Mouse (Mus musculus): Measurements from ENCODE around the gene Ankar.

Gene Ankar

GRCm38 (mm10) chr1:72700479-72700878 lies at the start of gene Ankar:
Ankar (minus strand) TSS chr1:72700579.
- no peak for DNase-seq (ENCODE audit: inconsistent age in 2 of 2, low spot score in 1 of 2)

- no peak for DNase-seq (ENCODE audit: inconsistent age in 2 of 2, low spot score in 1 of 2)
Measured at GRCm38 (mm10) chr1:72746382-72746781, 46.0 kb upstream of the Ankar start.

GRCm38 (mm10) chr1:72744816-72745506 lies 44.6 kb upstream of the Ankar start:
- DNase-seq (ENCODE audit: inconsistent age in 2 of 2, low spot score in 1 of 2), result no peak

DNA sequence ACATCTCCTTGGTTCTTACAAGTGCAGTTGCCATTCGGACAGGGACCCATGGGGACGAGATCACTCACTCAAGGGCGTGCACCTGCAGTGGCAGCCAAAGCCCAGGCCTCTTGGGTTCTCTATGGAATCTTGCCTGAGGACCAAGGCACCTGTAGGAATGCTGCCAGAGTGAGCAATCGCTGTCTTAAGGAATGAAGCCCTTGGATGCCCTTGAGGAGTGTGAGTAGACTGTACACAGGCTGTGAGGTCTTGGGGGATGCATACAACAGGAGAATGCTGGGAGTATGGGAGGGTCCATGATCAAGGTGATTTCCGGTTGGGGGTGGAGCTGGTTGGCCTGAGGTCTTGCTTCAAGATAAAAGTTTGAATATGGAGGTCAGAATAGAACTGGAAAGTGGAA lies 41.0 kb upstream of the Ankar start:
- DNase-seq (ENCODE audit: inconsistent age in 2 of 2, low spot score in 1 of 2), result no peak

GRCm38 (mm10) chr1:72739681-72740063 lies 39.3 kb upstream of the Ankar start:
- no peak for DNase-seq (ENCODE audit: inconsistent age in 2 of 2, low spot score in 1 of 2)

DNA sequence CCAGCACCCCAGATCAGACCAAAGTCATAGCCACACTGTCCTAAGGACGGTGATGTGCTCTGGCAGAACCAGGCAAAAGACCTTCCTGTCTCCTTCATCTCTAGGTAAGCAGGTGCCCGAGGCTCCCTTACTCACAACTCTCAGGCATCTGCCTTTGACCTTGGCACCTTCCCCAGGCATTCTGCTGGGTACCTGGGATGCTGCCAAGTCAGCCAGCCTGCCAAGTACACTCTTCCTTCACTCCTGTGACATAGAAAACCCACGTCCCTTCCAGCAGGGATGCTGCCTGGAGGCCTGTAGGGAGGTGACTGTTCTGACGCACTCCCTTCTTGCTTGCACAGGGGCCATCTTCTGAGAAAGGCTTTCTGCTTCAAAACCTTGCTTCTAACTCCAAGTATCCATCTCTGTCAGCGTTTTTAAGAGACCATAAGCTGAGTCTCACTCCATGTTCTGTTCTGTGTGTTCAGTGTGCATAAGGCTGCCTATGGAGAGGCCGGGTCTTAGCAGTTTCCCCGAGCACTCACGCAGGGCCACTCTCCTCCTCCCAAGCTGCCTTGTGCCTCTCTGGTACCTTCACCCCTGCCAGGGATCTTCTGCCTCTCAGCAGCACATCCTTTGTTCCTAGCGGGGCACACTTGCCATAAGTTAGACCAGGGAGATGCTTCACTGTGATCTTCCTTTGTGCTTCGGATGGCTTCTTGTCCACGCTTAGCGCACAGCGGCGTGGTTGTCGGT lies 38.7 kb upstream of the Ankar start:
- DNase-seq (ENCODE audit: inconsistent age in 2 of 2, low spot score in 1 of 2), result peak; percentile 60 to 78

DNA sequence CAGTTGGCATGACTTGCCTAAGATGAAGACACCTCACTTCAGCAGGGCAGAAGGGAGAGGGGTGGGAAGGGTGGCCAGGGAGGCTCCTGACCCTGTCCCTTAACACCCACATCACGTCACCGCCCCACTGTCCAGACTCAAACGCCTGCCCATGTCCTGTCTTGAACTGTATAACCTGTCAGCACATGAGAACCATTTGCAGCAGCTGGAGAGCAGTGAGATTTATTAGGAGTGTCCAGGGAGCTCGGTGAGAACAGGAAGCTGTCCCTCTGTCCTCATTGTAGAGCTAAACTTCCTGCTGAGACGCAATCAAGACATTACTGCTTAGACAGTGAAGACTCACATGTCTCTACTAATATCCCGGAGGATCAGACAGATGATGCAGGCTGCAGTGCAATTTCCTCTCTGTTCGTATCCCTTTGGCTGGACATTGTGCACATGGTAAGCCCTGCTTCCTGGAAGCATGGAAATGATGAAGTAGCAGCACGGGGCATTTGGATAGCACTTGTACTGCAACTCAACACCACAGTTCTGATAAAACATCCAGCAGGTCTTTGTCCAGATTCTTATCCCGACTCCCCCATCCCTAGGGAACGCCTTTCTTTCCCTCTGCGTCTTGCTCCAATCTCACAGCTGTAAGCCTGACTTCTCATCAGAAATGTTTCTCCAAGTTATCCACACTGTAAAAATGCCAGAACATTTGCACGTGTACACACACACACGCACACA lies 36.2 kb upstream of the Ankar start:
- no peak for DNase-seq (ENCODE audit: inconsistent age in 2 of 2, low spot score in 1 of 2)

GRCm38 (mm10) chr1:72733191-72733691 lies 32.9 kb upstream of the Ankar start:
- DNase-seq (ENCODE audit: inconsistent age in 2 of 2, low spot score in 1 of 2), result no peak

GRCm38 (mm10) chr1:72730126-72730525 lies 29.7 kb upstream of the Ankar start:
- DNase-seq (ENCODE audit: inconsistent age in 2 of 2, low spot score in 1 of 2), result no peak

DNA sequence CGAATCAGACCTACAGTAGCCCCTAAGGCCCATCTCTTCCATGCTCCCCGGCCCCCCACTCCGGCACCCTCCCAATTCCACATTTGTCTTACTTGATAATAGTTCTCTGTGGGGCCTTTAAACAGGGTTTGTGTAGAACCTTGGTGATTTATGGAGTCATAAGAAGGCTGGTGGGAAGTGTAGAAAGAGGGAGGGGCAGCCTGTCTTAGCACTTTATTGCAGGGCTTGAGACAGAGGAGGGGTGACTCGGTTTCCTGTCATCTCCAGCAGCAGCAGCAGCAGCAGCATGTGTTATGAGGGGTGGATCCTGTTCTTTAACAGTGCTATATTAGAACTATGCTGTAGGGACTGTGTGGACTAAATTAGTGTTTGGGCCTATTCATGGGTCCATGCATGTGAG lies 28.4 kb upstream of the Ankar start:
- DNase-seq (ENCODE audit: inconsistent age in 2 of 2, low spot score in 1 of 2), result no peak

DNA sequence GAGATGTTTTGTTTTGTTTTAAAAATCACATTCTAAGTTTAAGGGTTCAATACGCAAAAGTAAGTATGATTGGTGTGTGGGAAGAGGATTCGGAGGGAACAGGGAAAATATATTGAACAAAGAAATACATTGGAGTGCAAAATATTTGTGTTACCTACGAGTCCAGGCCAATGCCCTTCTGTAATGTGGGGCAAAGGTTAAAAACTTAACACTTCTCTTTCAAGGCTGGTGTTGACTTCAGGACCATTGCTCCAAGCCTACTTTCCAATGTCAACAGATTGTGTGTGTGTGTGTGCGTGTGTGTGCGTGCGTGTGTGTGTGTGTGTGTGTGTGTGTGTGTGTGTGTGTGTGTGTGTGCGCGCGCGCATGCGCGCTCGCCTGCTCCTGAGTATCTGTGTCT lies 25.6 kb upstream of the Ankar start:
- no peak for DNase-seq (ENCODE audit: inconsistent age in 2 of 2, low spot score in 1 of 2)

- no peak for DNase-seq (ENCODE audit: inconsistent age in 2 of 2, low spot score in 1 of 2)
Measured at GRCm38 (mm10) chr1:72724354-72724753, 24.0 kb upstream of the Ankar start.

DNA sequence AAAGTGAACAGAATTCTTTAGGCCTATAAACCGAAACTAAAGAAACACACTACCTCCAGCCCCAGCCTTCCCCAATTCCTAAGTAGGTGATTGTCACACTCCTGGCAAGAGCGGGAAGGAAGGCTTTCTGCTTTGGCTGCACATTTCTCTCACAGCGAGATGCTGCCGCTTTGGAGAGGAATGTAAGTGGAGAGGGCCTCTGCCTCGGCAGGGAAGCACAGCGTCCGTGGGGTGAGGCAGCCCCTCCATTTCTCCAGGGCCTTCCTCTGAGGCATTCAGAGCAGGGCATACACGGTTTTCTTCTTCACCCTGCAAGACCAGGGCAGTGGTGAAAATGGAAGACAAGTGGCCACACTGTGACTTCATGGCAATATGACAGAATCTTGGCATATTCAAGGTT lies 22.3 kb upstream of the Ankar start:
- no peak for DNase-seq (ENCODE audit: inconsistent age in 2 of 2, low spot score in 1 of 2)

DNA sequence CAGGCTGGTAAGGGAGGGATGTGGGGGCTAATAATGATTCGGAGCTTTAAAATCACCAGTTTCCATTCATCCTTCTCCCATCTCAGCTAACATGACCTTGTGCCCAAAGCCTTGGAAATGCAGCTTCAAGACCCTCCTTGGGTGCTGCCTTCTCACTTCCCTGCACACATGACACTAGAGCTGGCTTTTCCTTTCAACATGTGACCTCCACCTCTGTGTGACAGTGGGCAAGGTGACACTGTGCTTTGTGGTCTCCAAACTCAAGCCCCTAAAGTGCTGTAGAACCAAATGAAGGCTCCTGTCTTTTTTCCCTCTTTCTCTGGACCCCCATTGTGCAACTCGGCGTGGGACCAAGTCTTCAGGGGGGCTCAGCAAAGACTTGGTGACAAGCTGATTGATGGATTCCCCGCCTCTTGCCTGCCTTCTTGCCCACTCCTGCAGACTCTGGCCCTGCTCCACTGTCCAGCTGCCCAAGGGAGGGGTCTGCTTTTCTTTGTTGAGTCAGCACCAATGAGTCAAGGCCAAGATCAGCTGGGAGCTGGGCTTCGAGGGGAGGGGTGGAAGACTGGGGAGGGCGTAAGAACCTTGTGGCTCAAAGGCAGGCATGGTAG lies 19.8 kb upstream of the Ankar start:
- DNase-seq (ENCODE audit: inconsistent age in 2 of 2, low spot score in 1 of 2), result no peak

DNA sequence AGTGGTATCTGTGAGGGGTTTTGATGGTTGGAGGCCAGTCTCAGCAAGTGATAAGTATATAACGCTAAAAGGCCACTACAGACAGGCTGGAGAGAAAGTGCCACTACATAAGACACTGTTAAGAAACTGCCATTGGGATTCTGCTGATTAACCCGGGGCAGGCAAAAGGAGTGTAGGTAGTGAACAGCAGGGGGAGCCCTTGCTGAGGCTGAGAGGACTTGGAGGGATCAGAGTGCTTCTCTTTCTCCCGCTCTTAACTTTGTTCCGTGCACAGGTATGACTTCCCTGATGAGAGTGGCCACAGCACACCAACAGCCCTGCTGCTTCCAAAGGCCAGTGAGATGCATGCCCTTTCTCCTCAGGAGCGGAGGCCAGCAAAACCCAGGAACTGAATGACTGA lies 18.5 kb upstream of the Ankar start:
- DNase-seq (ENCODE audit: inconsistent age in 2 of 2, low spot score in 1 of 2), result peak; percentile 51 to 87

GRCm38 (mm10) chr1:72717540-72717939 lies 17.2 kb upstream of the Ankar start:
- peak in 1 of 2 experiments; percentile 20 for DNase-seq (ENCODE audit: inconsistent age in 2 of 2, low spot score in 1 of 2)

DNA sequence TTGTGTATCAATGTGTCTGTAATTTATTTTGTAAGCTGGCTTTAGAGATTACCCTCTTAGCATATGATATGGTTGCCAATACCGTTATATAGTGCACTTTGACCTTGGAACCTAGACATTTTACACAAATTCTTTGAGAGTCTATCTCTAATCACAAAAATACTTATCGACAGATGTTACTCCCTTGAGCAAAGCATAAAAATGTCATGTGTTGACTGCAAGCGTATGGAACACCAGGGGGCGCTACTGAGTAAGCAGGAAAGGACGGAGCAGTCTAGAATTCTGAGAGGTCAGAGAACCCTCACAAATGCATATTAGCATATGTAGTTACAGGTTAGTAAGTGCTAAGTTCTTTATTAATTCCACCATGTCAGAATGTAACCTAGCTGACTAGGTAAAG lies 16.5 kb upstream of the Ankar start:
- peak; percentile 63 to 90 for DNase-seq (ENCODE audit: inconsistent age in 2 of 2, low spot score in 1 of 2)

DNA sequence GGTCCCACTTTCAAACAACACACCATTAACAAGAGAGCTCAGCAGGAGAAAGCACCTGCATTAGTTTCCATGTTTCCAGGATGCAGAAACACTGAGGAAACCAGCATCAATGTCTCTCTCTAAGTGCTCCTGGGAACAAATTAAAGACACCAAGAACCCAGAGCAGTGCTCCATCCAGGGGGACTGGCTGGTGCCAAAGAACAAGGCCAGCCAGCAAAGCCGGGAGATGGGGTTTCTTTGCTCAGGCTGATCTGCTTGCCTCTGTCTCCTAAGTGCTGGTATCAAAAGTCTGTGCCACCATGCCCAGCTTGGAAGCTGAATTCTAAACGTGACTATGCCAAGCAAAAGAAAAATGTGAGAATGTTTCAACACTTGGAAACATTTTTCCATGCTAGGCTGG lies 16.0 kb upstream of the Ankar start:
- DNase-seq (ENCODE audit: inconsistent age in 2 of 2, low spot score in 1 of 2), result peak in 1 of 2 experiments; percentile 16

DNA sequence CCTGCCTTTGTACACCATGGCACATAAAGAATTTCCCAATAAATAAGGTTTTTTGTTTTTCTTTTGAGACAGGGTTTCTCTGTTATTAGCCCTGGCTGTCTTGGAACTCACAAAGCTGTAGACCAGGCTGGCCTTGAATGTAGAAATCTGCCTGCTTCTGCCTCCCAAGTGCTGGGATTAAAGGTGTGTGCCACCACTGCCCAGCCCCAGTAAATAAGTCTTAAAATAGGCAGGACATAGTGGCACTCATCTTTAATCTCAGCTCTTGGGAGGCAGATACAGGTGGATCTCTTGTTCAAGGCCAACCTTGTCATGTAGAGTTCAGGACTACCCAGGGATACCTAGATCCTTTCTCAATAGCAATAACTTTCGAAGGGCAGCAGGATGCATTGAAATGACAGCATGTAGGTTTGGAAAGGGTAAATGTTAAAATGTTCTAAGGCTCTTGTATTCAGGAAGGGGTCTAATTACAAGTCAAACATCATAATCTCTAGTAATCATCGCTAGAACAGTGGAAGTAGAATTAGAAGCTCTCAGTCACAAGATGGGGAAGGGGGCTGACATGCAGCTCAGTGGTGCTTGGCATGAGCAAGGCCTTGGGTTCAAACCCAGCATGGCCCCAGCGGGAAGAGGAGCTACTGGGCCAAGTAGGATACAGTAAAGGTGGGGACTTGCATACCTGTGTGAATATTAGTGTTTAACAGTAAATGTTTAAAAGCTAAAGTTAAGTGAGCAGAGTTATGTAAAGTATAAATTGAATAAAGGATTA lies 15.4 kb upstream of the Ankar start:
- no peak for DNase-seq (ENCODE audit: inconsistent age in 2 of 2, low spot score in 1 of 2)

GRCm38 (mm10) chr1:72715065-72715464 lies 14.7 kb upstream of the Ankar start:
- DNase-seq (ENCODE audit: inconsistent age in 2 of 2, low spot score in 1 of 2), result no peak

GRCm38 (mm10) chr1:72714547-72714946 lies 14.2 kb upstream of the Ankar start:
- DNase-seq (ENCODE audit: inconsistent age in 2 of 2, low spot score in 1 of 2), result no peak

All from adrenal gland, adult (tissue).